Mouse (Mus musculus) olfactory bulb, adult 2 months (tissue): Measurements from ENCODE around the gene Hivep1. TPM values are rescaled to one million over a fixed set of nuclear protein-coding genes. Genes with fewer than 3 reads are reported as not detected.

ENCODE experiments used
- H3K27ac ChIP-seq: fragments of 200-500 bp; 2 replicates; pipeline ENCODE4 v1.5.1; 2012; ENCODE audit warnings: low read depth, low read length; ENCODE audit not compliant: insufficient read depth
- H3K4me1 ChIP-seq: fragments of 200-500 bp; 2 replicates; pipeline ENCODE4 v1.6.1; 2012; ENCODE audit warnings: low read length; ENCODE audit not compliant: control insufficient read depth, insufficient read depth
- H3K4me3 ChIP-seq: fragments of 200-500 bp; 2 replicates; pipeline ENCODE4 v1.5.1; 2012; ENCODE audit warnings: mild to moderate bottlenecking, low read depth, low read length, moderate library complexity; ENCODE audit not compliant: insufficient read depth
- CTCF ChIP-seq: fragments of 200-500 bp; IDR thresholded peaks from 2 replicates; pipeline ENCODE4 v1.5.1; 2012; ENCODE audit warnings: low read depth, mild to moderate bottlenecking, low read length, moderate library complexity; ENCODE audit not compliant: insufficient read depth
- POLR2A ChIP-seq: fragments of 200-500 bp; IDR thresholded peaks from 2 replicates; pipeline ENCODE4 v1.6.1; 2012; ENCODE audit warnings: mild to moderate bottlenecking, low read depth, low read length, moderate library complexity; ENCODE audit not compliant: insufficient read depth
- WGBS: fragments of 180-500 bp; shearing (Covaris S2); methylation state at CpG from one replicate; pipeline ENCODE4 v1.1.7; 2018; 5-methylcytosine and 5-hydroxymethylcytosine counted together
- polyA plus RNA-seq: library from polyadenylated mRNA; stranded (reverse); fragments of >200 nt; gene quantifications from 2 replicates; pipeline ENCODE4 v1.2.4, GENCODE M21; 2012; ENCODE audit warnings: low replicate concordance; ENCODE audit not compliant: missing spikeins, insufficient read depth, insufficient read length

Gene Hivep1
- polyA plus RNA-seq, 1 experiment, result not detected

- no peak for TF ChIP-seq POLR2A
- no peak for TF ChIP-seq CTCF
- H3K4me3 ChIP-seq, result no peak overlapping the region
- 82% methylated on average over 5 of the region's 5 CpGs for WGBS
These were observed 38.9 kb downstream of the Hivep1 start for GRCm38 (mm10) chr13:42090751-42091150.

DNA sequence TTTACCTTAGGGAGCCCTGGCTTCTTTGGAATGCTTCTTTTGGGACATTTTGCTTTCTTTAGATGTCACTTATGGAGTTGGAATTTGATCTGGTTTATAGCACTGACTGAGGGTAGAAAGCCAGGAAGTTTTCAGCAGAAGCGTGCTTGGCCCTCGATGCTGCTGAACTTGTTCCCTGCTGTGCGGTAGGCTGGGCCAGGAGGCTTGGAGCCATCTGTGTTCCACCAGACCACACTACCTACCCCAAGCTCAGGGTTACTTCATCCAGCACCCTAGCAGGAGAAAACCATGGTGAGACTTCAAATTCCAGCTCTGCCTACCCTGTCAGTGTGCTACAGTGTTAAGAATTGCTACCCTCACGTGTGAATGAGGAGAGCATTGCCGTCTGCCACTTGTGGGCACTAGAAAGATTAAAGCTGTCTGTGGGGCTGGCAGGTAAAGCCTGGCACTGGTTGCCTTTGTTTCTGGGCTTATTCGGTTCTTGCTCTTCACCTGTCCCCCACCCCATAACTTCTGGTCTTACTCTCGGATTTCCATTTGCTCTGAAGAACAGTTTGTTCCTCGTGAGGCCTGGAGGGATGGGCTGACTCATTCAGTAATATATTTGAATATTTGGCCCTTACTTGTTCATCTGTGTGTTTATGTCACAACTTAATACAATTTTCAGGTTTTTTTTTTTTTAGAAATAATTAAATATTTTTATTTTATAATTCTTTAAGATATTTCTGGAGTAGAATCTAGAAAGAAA lies 40.7 kb downstream of the Hivep1 start:
- 65% methylated on average over 8 of the region's 8 CpGs for WGBS
- Histone ChIP-seq H3K4me3 (no peak overlapping the region), H3K4me1 (peaks cover 17% of the 10 kb centered on the region), H3K27ac (no peak overlapping the region)
- TF ChIP-seq CTCF (no peak), POLR2A (no peak)

More at GRCm38 (mm10) chr13:42090751-42091150, 38.9 kb downstream of the Hivep1 start:
- peaks cover 11% of the 10 kb centered on the region; the same call in 1 of the 2 replicates for H3K4me1 ChIP-seq
- H3K27ac ChIP-seq, result no peak overlapping the region

- no peak for TF ChIP-seq CTCF
- no peak for TF ChIP-seq POLR2A
- Histone ChIP-seq H3K4me1 (peaks cover 17% of the 10 kb centered on the region), H3K4me3 (no peak overlapping the region), H3K27ac (no peak overlapping the region)
- 75% methylated on average over 12 of the region's 12 CpGs for WGBS
These were observed 41.6 kb downstream of the Hivep1 start for GRCm38 (mm10) chr13:42093268-42094042.

- no peak overlapping the region for H3K4me3 ChIP-seq
- WGBS, result 56% methylated on average over 10 of the region's 10 CpGs
- TF ChIP-seq POLR2A, result no peak
- 0 out of 2 replicates have a peak overlapping the region, but pooled peaks have one; percentile 8 for H3K27ac ChIP-seq
- H3K4me1 ChIP-seq, result peaks cover 12% of the 10 kb centered on the region
These were observed 44.1 kb downstream of the Hivep1 start for GRCm38 (mm10) chr13:42095826-42096515.

DNA sequence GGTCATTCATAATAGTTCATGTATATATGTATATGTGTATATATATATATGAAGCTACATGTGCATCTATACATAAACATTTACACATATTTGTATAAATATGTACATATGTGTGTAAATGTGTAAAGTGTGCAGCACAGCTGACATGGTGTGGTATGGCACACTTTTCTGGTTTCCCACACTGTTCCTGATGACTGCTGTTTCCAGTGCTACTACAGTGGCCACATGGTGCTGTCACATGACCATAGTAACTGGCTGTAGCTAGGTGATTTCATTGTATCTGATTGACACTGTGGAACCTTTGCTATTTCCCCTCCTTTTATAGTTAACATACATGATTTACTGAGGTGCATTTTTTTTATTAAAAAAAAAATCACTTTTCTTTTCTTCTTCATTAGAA lies 45.3 kb downstream of the Hivep1 start:
- no peak overlapping the region for H3K4me3 ChIP-seq
- no peak for TF ChIP-seq CTCF
- no peak for TF ChIP-seq POLR2A
- peaks cover 15% of the 10 kb centered on the region for H3K4me1 ChIP-seq
- no peak overlapping the region for H3K27ac ChIP-seq

- peaks cover 18% of the 10 kb centered on the region for H3K4me1 ChIP-seq
- no peak for TF ChIP-seq CTCF
- 100% methylated on average over 1 of the region's 1 CpGs for WGBS
- H3K27ac ChIP-seq, result no peak overlapping the region
- no peak overlapping the region for H3K4me3 ChIP-seq
These were observed 46.7 kb downstream of the Hivep1 start for GRCm38 (mm10) chr13:42098522-42098921.

DNA sequence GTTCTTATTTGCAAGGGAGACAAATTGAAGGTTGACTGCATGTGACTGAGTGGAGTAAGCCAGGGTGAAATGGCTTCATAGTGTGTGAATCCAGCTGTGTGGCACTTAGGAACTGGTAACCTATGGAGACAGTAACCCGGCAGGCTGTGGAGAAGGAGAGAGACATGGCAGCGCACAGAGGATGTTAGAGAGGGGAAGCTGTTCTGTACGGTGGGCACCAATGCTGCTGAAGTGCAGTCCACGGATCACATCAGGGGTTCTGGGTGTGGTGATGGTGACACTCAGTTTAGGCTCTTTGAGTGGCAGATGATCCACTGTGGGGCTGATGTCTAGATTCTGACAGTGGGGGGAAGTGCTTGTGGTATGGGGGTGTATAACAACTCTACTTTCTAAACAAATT lies 47.7 kb downstream of the Hivep1 start:
- 78% methylated on average over 4 of the region's 4 CpGs for WGBS
- Histone ChIP-seq H3K4me1 (peaks cover 20% of the 10 kb centered on the region), H3K27ac (no peak overlapping the region), H3K4me3 (no peak overlapping the region)
- no peak for TF ChIP-seq POLR2A

DNA sequence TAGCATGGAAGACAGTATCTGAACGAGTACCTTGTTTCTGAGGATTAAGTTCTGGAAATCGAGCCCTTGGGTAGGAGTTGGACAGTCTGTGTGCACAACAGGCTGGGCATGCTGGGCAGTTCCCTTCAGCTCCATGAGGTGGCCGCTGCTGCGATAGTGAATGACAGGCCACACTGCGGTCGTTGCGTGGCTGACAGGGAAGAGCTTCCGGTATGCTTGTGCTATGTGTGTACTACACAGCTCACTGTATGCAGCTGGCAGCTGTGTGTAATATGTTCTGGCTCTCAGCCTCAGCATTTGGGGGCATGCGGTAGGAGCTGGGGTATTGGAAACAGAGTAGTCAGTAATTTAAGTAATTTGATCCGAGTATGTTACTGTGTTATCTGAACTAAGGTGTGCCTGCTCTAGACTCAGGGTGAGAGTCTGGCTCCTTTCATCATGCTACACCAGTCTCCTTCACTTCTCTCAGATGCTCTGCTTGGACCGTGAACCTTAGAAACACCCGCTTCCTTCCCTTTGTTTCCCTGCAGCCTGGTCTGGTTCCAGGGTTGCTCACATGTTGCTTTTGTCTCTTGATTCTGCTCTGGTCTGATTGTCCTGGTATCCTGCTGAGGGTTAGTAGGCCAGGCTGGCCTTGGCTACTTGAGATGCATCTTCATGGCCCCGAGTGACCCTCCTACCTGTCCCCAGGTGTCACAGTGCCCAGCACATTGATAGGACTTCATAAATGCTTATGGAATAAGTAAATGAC lies 49.8 kb downstream of the Hivep1 start:
- Histone ChIP-seq H3K4me1 (peaks cover 12% of the 10 kb centered on the region; the same call in 1 of the 2 replicates), H3K4me3 (no peak overlapping the region; the same call in 1 of the 2 replicates), H3K27ac (no peak overlapping the region)
- TF ChIP-seq CTCF (no peak), POLR2A (no peak)
- WGBS, result 44% methylated on average over 13 of the region's 13 CpGs
